Mouse (Mus musculus) liver, embryonic 16.5 days (tissue): ENCODE measurements around the gene Asna1. TPM values are rescaled to one million over a fixed set of nuclear protein-coding genes. Genes with fewer than 3 reads are reported as not detected.
A peak's percentile ranks its signal among the peaks of the same experiment; 100 is the strongest.

Experiments used
- ATAC-seq: fragments of 200-750 bp; cut with Nextera tagmentation; 2 replicates; pipeline ENCODE4 v1.8.0; 2017; ENCODE audit warnings: low read depth, mild to moderate bottlenecking, moderate number of reproducible peaks, moderate library complexity
- H3K27ac ChIP-seq: fragments of 300-500 bp; sonication (generic); 2 replicates; pipeline ENCODE4 v1.5.1; 2014; ENCODE audit warnings: mild to moderate bottlenecking, low read length
- H3K27me3 ChIP-seq: fragments of 300-500 bp; sonication (generic); 2 replicates; pipeline ENCODE4 v1.6.1; 2014; ENCODE audit warnings: low read depth, low read length, mixed read lengths; ENCODE audit not compliant: control insufficient read depth, insufficient read depth
- H3K36me3 ChIP-seq: fragments of 300-500 bp; sonication (generic); 2 replicates; pipeline ENCODE4 v1.6.1; 2014; ENCODE audit warnings: mild to moderate bottlenecking; ENCODE audit not compliant: control insufficient read depth, insufficient read depth
- H3K4me1 ChIP-seq: fragments of 300-500 bp; sonication (generic); 2 replicates; pipeline ENCODE4 v1.6.1; 2014; ENCODE audit warnings: low read depth, low read length, mixed read lengths; ENCODE audit not compliant: control insufficient read depth
- H3K4me2 ChIP-seq: fragments of 300-500 bp; sonication (generic); 2 replicates; pipeline ENCODE4 v1.6.1; 2014; ENCODE audit warnings: low read depth, low read length, mixed read lengths
- H3K4me3 ChIP-seq: fragments of 300-500 bp; sonication (generic); 2 replicates; pipeline ENCODE4 v1.5.1; 2014; ENCODE audit warnings: low read depth, mild to moderate bottlenecking, low read length
- H3K9ac ChIP-seq: fragments of 300-500 bp; sonication (generic); 2 replicates; pipeline ENCODE4 v1.6.1; 2014; ENCODE audit warnings: low read depth, low read length
- H3K9me3 ChIP-seq: fragments of 300-500 bp; sonication (generic); replicated peaks from 2 replicates; pipeline ENCODE4 v1.6.1; 2016; ENCODE audit warnings: low read length; ENCODE audit not compliant: control insufficient read depth
- WGBS: fragments of 180-500 bp; shearing (Covaris S2); extraction: QIAGEN DNeasy Blood & Tissue Kit; methylation state at CpG from one replicate; pipeline ENCODE4 v1.1.7; 2014; ENCODE audit not compliant: insufficient replicate concordance; 5-methylcytosine and 5-hydroxymethylcytosine counted together
- polyA plus RNA-seq: library from polyadenylated mRNA; unstranded; fragments of >200 nt; fragmentation: Nextera tagmentation; extraction: Ambion mirVana; gene quantifications from 2 replicates; pipeline ENCODE4 v1.2.1, GENCODE M21; 2015

The Asna1 gene
- polyA plus RNA-seq, 1 experiment from 2014 or later, result 48.6 TPM

- Histone ChIP-seq H3K4me3 (no peak overlapping the region), H3K27ac (no peak overlapping the region), H3K9me3 (no peaks in the 10 kb centered on the region), H3K4me2 (no peak overlapping the region), H3K36me3 (no peaks in the 10 kb centered on the region), H3K27me3 (no peaks in the 10 kb centered on the region), H3K9ac (no peak overlapping the region), H3K4me1 (peaks cover 13% of the 10 kb centered on the region)
- WGBS, result 77% methylated on average over 2 of the region's 2 CpGs
- ATAC-seq, result no peak
Observed at GRCm38 (mm10) chr8:85067155-85067554, 42.1 kb upstream of the Asna1 start.

- no peaks in the 10 kb centered on the region for H3K36me3 ChIP-seq
- ATAC-seq, result peak; percentile 73
- H3K27me3 ChIP-seq, result no peaks in the 10 kb centered on the region
- H3K9me3 ChIP-seq, result no peaks in the 10 kb centered on the region
- no peak overlapping the region for H3K4me3 ChIP-seq
- H3K27ac ChIP-seq, result no peak overlapping the region
- no peak overlapping the region for H3K4me2 ChIP-seq
- H3K4me1 ChIP-seq, result peaks cover 9% of the 10 kb centered on the region
- H3K9ac ChIP-seq, result no peak overlapping the region
- WGBS, result 47% methylated on average over 2 of the region's 2 CpGs
Observed at GRCm38 (mm10) chr8:85065213-85065612, 40.1 kb upstream of the Asna1 start.

GRCm38 (mm10) chr8:85062603-85063002 is 37.5 kb upstream of the Asna1 start:
- 83% methylated on average over 4 of the region's 4 CpGs for WGBS
- H3K27ac ChIP-seq, result no peak overlapping the region

GRCm38 (mm10) chr8:85059879-85060616 is 35.0 kb upstream of the Asna1 start, which contains the start of gene Fbxw9:
TSS of gene Fbxw9 (plus strand) at chr8:85060055.
- no peaks in the 10 kb centered on the region for H3K27me3 ChIP-seq
- H3K9me3 ChIP-seq, result no peaks in the 10 kb centered on the region
- peak within 1 kb of the TSS; percentile 82 for H3K4me3 ChIP-seq
- whole genome bisulfite sequencing, result under 1% methylated on average over 52 of the region's 53 CpGs
- H3K36me3 ChIP-seq, result peaks cover 13% of the 10 kb centered on the region
- H3K27ac ChIP-seq, result no peak within 1 kb of the TSS; the same call in 1 of the 2 replicates
- ATAC-seq, result peak; percentile 84
- H3K9ac ChIP-seq, result peak within 1 kb of the TSS; percentile 68
- peaks cover 10% of the 10 kb centered on the region for H3K4me1 ChIP-seq
- peak within 1 kb of the TSS; percentile 94 for H3K4me2 ChIP-seq

More at GRCm38 (mm10) chr8:85062603-85063002, 37.5 kb upstream of the Asna1 start:
- Histone ChIP-seq H3K4me3 (no peak overlapping the region), H3K36me3 (no peaks in the 10 kb centered on the region), H3K4me1 (peaks cover 10% of the 10 kb centered on the region), H3K9me3 (no peaks in the 10 kb centered on the region), H3K9ac (no peak overlapping the region), H3K4me2 (no peak overlapping the region), H3K27me3 (no peaks in the 10 kb centered on the region)
- ATAC-seq, result no peak

GRCm38 (mm10) chr8:85057367-85057766 is 32.3 kb upstream of the Asna1 start:
- Histone ChIP-seq H3K9ac (no peak overlapping the region), H3K27ac (no peak overlapping the region), H3K4me1 (peaks cover 10% of the 10 kb centered on the region), H3K4me2 (no peak overlapping the region), H3K36me3 (peaks cover 40% of the 10 kb centered on the region), H3K4me3 (no peak overlapping the region), H3K9me3 (no peaks in the 10 kb centered on the region), H3K27me3 (no peaks in the 10 kb centered on the region)
- ATAC-seq, result no peak
- 66% methylated on average over 7 of the region's 7 CpGs for WGBS

- no peak overlapping the region for H3K4me2 ChIP-seq
- no peak overlapping the region for H3K9ac ChIP-seq
- H3K27ac ChIP-seq, result no peak overlapping the region
- 80% methylated on average over 6 of the region's 6 CpGs for WGBS
- peaks cover 18% of the 10 kb centered on the region for H3K4me1 ChIP-seq
- H3K9me3 ChIP-seq, result no peaks in the 10 kb centered on the region
- H3K4me3 ChIP-seq, result no peak overlapping the region
- H3K27me3 ChIP-seq, result no peaks in the 10 kb centered on the region
- ATAC-seq, result no peak
- peaks cover 75% of the 10 kb centered on the region for H3K36me3 ChIP-seq
Observed at GRCm38 (mm10) chr8:85043619-85044018, 18.5 kb upstream of the Asna1 start.

- Histone ChIP-seq H3K4me2 (peak overlapping the region; percentile 90), H3K9me3 (no peaks in the 10 kb centered on the region), H3K4me3 (peak overlapping the region; percentile 76), H3K36me3 (peaks cover 28% of the 10 kb centered on the region), H3K27me3 (no peaks in the 10 kb centered on the region), H3K27ac (peak overlapping the region; percentile 97), H3K4me1 (peaks cover 51% of the 10 kb centered on the region), H3K9ac (peak overlapping the region; percentile 90)
- WGBS, result under 1% methylated on average over 50 of the region's 57 CpGs
- peak; percentile 19 for ATAC-seq
Observed at GRCm38 (mm10) chr8:85037681-85038531, 12.8 kb upstream of the Asna1 start.

GRCm38 (mm10) chr8:85037366-85037680 is 12.2 kb upstream of the Asna1 start:
- H3K36me3 ChIP-seq, result peaks cover 31% of the 10 kb centered on the region
- peak; percentile 9 for ATAC-seq
- H3K4me3 ChIP-seq, result peak overlapping the region; percentile 76
- H3K27me3 ChIP-seq, result no peaks in the 10 kb centered on the region
- peak overlapping the region; percentile 90 for H3K9ac ChIP-seq
- WGBS, result 0% methylated on average over 14 of the region's 14 CpGs
- H3K27ac ChIP-seq, result peak overlapping the region; percentile 97
- peak overlapping the region; percentile 90 for H3K4me2 ChIP-seq
- H3K9me3 ChIP-seq, result no peaks in the 10 kb centered on the region
- H3K4me1 ChIP-seq, result peaks cover 53% of the 10 kb centered on the region
